Mouse (Mus musculus) macrophage (primary cell): Measurements from ENCODE around the gene Evx2. TPM values are rescaled to one million over a fixed set of nuclear protein-coding genes. Genes with fewer than 3 reads are reported as not detected.

Experiments used
- H3K27ac ChIP-seq: fragments of 350-480 bp; formaldehyde crosslinking; 2 replicates; pipeline ENCODE4 v1.9.0; 2021
- H3K36me3 ChIP-seq: fragments of 350-480 bp; formaldehyde crosslinking; 2 replicates; pipeline ENCODE4 v1.9.0; 2021; ENCODE audit errors: inconsistent target
- H3K4me3 ChIP-seq: fragments of 350-480 bp; formaldehyde crosslinking; 2 replicates; pipeline ENCODE4 v1.9.0; 2021; ENCODE audit errors: inconsistent target
- H3K79me2 ChIP-seq: fragments of 350-480 bp; formaldehyde crosslinking; 2 replicates; pipeline ENCODE4 v1.9.0; 2021; ENCODE audit errors: inconsistent target
- WGBS: methylation state at CpG from one replicate; pipeline ENCODE4 v1.1.7; 2026; ENCODE audit warnings: inconsistent platforms; ENCODE audit not compliant: missing documents; 5-methylcytosine and 5-hydroxymethylcytosine counted together
- polyA plus RNA-seq: library from polyadenylated mRNA; stranded (reverse); fragments of 250-400 nt; gene quantifications from 3 replicates; pipeline ENCODE4 v1.2.4, GENCODE M21; 2018; ENCODE audit warnings: inconsistent platforms

Evx2 gene
- polyA plus RNA-seq, 1 experiment from 2014 or later, result not detected

DNA sequence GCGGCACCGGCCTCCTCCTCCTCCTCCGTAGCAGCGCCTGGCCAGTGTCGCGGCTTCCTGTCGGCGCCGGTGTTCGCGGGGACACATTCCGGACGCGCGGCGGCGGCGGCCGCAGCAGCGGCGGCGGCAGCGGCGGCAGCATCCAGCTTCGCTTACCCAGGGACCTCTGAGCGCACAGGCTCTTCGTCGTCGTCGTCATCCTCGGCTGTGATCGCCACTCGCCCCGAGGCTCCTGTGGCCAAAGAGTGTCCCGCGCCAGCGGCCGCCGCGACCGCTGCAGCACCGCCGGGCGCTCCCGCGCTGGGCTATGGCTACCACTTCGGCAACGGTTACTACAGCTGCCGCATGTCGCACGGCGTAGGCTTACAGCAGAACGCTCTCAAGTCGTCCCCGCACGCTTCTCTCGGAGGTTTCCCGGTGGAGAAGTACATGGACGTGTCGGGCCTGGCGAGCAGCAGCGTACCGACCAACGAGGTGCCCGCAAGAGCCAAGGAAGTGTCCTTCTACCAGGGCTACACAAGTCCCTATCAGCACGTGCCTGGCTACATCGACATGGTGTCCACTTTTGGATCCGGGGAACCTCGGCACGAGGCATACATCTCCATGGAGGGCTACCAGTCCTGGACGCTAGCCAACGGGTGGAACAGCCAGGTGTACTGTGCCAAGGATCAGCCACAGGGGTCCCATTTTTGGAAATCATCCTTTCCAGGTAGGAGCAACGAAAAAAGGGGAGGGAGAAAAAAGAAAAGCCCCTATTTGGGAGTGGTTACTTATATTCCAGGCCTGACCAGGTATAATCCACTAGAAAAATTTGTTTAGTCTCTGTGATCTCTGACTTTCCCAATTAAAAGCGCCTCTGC, 9.2 kb upstream of the Evx2 start:
- Histone ChIP-seq H3K27ac (no peak overlapping the region), H3K4me3 (no peak overlapping the region)
- 2% methylated on average over 59 of the region's 74 CpGs for WGBS

DNA sequence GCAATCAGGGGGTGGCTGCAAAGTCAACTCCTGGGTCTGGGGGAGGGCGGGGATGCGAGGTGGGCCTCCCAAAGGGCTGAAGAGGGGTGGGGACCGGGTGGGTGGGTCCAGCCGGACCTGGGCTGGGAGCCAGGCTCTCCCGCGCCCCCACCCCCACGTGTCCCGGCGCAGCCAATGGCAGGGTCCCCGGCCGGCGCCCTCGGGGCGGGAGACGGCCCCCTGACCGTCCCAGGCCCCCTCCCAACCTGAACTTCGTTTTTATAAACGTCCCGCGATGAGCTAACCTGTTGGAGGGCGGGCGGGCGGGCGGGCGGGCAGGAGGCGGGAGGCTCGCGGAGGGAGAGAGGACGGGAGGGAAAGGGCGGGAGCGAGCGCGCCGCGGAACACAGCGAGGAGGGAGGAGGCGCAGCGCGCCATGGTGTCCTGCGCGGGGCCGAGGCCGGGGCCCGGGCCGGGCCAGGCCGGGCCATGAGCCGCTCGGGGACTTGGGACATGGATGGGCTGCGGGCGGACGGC, 8.5 kb upstream of the Evx2 start, which contains the start of gene Hoxd13:
TSS of gene Hoxd13 (plus strand) at position 469 of the 516 bp plus-strand sequence.
- WGBS, result 2% methylated on average over 22 of the region's 51 CpGs
- H3K36me3 ChIP-seq, result no peaks in the 10 kb centered on the region

More for the DNA sequence above, 9.2 kb upstream of the Evx2 start:
- no peaks in the 10 kb centered on the region for H3K79me2 ChIP-seq
- H3K36me3 ChIP-seq, result no peaks in the 10 kb centered on the region

DNA sequence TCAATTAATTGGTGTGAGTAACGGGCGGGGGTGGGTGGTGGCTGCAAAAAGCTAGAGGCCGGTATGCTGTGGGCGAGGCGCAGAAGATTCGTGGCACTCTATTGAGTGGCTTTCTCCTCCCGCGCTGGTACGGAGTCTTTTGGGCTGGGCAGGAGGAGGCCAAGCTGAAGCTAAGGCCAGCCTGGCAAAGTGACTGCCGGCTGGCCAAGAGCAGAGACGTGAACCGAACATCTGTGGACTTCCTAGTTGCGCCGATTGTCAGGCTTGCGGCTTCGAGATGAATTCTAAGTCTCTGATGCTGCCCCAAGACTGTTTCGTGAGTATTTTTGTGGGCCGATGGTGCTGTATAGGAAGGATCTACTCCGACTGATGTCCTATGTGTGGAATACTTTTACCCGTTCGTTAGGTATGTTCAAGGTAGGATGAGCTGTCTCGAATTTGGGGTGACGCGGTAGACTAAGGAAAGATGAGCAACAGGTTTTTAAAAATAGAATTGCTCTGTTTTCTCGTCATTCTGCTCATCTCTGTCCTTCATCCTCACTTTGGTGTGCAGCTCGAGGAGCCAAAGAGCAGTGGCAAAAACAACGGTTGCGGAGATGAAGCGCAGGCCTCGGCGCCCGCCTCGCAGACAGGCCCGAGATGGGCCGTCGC, 8.0 kb upstream of the Evx2 start:
- Histone ChIP-seq H3K4me3 (no peak overlapping the region), H3K27ac (no peak overlapping the region), H3K36me3 (no peaks in the 10 kb centered on the region), H3K79me2 (no peaks in the 10 kb centered on the region)
- WGBS, result 12% methylated on average over 36 of the region's 36 CpGs

More for the DNA sequence above, 8.5 kb upstream of the Evx2 start, which contains the start of gene Hoxd13:
- Histone ChIP-seq H3K4me3 (no peak within 1 kb of the TSS), H3K27ac (no peak within 1 kb of the TSS), H3K79me2 (no peaks in the 10 kb centered on the region)

DNA sequence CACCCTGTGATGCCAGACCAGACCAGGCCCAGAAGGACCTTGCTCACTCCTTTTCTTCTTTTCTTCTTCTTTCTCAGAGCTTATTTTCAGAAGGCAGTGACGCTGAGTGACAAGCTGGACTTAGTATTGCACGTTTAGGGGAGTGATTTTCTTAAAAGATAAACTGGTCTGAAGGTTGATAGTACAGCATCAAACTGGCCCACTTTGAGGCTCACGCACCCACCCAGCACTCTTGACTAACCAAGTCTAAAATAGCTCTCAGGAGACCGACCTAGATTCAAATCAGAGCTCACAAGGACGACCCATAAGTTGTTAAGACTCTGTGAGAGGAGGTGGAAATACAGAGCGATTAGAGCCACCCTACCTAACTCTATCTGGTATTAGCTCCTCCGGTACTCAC, 7.1 kb upstream of the Evx2 start:
- WGBS, result 5% methylated on average over 7 of the region's 7 CpGs
- H3K79me2 ChIP-seq, result no peaks in the 10 kb centered on the region
- no peaks in the 10 kb centered on the region for H3K36me3 ChIP-seq
- no peak overlapping the region for H3K4me3 ChIP-seq
- H3K27ac ChIP-seq, result no peak overlapping the region

DNA sequence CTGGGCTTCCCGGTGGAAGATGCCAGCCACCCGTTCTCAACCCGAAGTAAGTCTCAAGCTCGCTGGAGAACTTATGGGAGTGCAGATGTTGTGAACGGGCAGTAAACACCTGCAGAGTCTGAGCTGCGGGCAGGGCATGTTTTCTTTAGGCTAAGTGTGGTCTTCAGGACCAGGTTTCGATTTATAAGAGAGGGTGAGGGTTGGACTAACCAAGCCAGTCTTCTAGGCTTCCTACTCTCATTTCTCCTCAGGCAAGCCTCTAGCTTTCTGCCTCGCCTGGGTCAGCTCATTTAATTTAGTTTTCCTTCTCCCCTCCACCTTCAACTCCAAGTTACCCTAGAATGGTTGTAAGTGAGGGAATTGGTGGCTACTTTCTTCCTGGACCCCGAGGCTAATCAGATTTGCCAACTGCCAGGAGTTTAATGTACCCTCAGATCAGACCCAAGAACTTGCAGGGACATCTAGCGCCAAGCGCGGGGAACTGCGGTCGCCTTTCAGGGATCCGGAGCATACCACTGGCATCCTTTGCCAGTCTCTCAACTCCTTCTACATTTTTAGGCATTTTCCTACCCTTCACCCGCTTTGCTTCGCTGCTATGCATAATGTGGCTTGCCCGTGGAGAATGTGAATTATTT, 4.1 kb upstream of the Evx2 start:
- 8% methylated on average over 18 of the region's 18 CpGs for WGBS
- Histone ChIP-seq H3K4me3 (no peak overlapping the region), H3K27ac (no peak overlapping the region), H3K36me3 (no peaks in the 10 kb centered on the region), H3K79me2 (no peaks in the 10 kb centered on the region)

DNA sequence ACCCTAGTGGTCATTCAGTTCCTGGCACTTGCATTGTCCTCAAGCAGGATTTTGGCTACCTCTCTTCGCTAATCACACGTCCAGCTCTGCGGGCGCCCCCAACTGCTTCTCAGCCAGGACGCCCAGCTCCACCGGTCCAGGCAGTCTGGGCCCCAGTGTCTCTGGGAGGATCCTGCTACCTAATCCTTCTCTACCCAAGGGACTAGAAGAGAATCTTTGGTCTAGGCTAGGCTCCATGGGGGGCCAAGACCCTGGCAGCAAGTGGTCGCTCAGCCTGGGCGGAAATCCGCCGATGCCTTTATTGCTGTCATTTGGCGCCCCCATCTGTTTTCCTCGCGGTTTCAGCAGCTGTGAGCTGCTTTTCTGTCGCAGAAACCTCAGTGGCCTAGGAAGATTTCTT, 2.3 kb upstream of the Evx2 start:
- 5% methylated on average over 12 of the region's 14 CpGs for WGBS
- no peak overlapping the region for H3K27ac ChIP-seq
- H3K4me3 ChIP-seq, result no peak overlapping the region
- no peaks in the 10 kb centered on the region for H3K36me3 ChIP-seq
- H3K79me2 ChIP-seq, result no peaks in the 10 kb centered on the region

DNA sequence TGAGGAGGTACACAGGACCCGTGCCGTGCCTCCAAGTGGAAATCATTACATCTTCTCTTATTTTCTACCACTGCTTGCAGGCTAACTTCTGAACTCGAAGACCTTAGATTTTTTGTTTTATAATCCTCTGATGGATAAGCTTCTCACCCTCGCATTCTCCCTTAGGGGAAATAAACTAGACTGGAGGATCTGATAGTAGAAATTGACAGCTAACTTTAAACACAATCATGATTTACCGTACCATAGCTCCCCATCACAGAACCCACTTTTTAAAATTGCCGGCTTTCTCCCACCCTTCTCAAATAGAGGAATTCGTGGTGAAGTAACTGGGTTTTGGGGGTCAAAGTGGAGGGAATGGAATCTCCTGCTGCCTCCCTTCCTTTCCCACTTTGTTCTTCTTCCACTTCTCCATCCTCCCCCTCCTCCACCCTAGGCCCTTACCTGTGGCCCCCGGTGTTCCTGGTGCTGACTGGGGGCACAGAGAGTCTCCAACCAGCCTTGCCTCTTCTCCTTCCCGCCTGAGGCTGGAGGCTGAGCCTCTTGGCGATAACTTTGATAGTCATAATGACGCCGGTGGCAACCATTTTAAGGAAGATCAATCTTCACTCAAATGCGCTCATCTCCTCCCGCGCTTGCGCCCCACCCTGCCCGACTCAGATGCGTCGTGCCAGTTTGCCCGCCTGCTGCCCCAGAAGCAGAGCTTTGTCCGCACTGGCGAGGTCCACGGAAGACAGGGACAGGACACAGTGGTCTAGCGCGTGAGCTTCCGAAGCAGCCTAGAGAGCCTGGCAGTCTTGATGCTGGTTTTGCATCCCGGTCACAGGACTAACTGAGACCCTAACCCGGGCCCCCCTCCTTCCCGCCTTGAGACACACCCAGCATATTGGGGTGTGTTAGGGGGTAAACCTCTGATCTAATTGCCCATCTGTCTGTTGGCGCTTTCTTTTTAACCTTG, 1.3 kb upstream of the Evx2 start:
- Histone ChIP-seq H3K79me2 (no peaks in the 10 kb centered on the region), H3K27ac (no peak overlapping the region), H3K4me3 (no peak overlapping the region), H3K36me3 (no peaks in the 10 kb centered on the region)
- WGBS, result 8% methylated on average over 29 of the region's 30 CpGs

DNA sequence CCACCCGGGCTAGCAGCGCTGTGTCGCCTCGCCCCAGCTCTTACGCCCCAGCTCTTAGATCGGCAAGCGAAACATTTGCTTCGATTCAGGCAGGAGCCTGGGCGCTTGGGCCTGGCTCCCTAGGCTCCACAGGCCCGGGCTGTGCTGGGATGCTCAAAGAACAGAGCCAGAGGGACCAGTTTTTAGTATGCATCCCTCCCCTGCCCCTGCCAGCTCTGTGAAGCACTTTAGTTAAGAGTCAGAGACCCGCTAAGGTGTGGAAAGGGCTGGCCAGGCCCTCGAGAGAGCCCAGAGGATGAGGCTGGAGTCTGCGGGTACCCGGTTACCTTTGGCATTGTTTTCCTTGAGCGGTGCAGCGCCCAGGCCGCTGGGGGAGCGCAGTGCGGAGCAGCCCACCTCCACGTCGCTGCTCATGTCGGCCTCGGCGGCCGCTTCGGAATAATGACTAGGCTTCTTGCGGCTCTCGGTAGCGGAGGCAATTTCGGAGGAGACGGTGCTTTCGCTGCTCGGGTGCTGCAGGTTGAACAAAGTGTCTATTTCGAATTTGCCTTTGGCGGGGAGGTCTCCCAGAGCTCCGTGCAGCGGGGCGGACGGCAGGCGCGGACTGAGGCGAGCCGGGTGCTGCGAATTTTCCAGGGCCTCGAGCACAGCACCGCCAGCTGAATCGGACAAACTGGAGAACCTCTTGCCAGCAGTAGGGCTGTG, 538 bp downstream of the Evx2 start:
- no peak overlapping the region for H3K4me3 ChIP-seq
- WGBS, result 7% methylated on average over 47 of the region's 47 CpGs
- no peak overlapping the region for H3K27ac ChIP-seq
- no peaks in the 10 kb centered on the region for H3K79me2 ChIP-seq
- H3K36me3 ChIP-seq, result no peaks in the 10 kb centered on the region

DNA sequence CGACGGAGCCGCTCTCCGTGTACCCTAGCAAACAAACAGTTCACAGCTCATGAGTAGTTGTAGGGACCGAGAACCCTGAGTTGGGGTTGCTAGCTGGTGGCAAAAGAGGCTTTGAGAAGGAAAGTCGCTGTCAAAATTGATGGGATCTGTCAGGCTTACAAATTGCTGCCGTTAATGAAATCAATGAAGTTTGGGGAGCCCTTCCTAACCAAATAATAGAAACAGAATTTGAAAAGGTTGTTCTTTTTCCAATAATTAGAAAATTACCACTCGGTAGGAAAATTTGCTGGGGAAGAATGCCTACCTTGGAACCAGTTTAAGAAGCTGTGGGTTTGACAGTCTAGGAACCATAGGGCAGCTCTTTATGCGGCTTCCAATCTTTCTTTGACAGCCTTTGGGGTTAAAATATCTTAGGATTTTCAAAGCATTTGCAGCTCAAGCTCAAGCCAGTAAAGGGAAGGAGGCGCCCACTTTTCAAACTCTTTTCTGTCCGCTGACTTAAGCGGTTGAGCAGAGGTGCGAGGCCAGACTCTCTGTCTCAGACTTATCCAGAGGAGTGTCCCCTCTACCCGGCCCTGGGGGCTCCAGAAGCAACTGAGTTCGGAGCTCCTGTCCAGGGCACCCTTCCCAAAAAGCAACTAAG, 1.2 kb downstream of the Evx2 start:
- no peak overlapping the region for H3K4me3 ChIP-seq

DNA sequence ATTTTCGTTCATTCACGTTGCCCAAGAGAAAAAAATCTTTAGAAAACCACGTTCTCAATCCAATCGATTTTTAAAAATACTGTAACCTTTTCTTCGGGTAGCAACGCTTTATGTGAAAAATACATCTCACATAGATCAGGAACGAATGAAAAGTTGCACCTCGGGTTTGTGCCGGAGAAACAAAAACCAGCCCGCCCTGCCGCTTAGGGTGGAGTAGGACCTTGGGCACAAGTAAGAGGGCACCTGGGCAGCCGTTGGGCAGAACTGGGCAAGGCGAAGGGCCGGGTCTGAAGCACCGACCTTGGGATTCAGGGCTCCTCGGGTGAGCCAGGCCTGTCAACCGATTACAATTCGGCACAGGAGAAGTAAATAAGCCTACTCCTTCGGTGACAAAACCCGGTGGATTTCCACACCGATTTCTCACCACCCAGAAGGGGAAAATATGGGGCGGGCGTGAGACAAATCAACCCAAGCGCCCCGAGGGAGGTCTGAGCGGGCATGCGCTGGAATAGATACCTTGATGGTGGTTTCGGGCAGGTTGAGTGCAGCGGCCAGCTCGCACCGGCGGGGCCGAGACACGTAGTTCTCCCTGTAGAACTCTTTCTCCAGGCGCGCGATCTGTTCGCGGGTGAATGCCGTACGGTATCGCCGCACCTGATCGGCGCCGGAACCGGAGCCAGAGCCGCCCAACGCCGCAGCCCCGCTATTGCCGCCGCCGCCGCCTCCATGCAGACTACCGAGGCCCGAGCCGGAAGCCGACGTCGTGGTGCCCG, 1.9 kb downstream of the Evx2 start:
- no peak overlapping the region for H3K27ac ChIP-seq
- 6% methylated on average over 62 of the region's 62 CpGs for WGBS
- no peaks in the 10 kb centered on the region for H3K79me2 ChIP-seq
- H3K4me3 ChIP-seq, result no peak overlapping the region
- H3K36me3 ChIP-seq, result no peaks in the 10 kb centered on the region

More for the DNA sequence above, 1.2 kb downstream of the Evx2 start:
- no peak overlapping the region for H3K27ac ChIP-seq
- 9% methylated on average over 15 of the region's 15 CpGs for WGBS
- H3K36me3 ChIP-seq, result no peaks in the 10 kb centered on the region
- H3K79me2 ChIP-seq, result no peaks in the 10 kb centered on the region

DNA sequence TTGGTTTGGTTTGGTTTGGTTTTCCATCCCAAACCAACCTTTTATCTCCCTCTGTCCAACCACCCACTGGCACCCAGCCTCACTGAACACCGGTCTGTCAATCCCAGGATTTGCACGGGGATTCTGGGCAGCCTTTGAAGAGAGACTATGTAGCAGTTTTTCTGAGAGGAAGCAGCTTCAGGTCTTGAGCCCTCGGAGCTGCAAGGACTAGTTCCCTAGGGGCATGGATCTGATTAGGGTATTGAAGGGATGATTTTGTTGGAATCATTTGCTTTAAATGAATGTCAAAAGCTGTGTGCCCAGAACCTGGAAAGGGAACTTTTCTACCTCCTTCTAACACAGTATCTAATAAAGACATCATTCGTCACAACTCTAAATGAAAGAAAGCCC, 2.7 kb downstream of the Evx2 start:
- Histone ChIP-seq H3K27ac (no peak overlapping the region), H3K79me2 (no peaks in the 10 kb centered on the region), H3K4me3 (no peak overlapping the region), H3K36me3 (no peaks in the 10 kb centered on the region)
- 17% methylated on average over 4 of the region's 4 CpGs for WGBS

DNA sequence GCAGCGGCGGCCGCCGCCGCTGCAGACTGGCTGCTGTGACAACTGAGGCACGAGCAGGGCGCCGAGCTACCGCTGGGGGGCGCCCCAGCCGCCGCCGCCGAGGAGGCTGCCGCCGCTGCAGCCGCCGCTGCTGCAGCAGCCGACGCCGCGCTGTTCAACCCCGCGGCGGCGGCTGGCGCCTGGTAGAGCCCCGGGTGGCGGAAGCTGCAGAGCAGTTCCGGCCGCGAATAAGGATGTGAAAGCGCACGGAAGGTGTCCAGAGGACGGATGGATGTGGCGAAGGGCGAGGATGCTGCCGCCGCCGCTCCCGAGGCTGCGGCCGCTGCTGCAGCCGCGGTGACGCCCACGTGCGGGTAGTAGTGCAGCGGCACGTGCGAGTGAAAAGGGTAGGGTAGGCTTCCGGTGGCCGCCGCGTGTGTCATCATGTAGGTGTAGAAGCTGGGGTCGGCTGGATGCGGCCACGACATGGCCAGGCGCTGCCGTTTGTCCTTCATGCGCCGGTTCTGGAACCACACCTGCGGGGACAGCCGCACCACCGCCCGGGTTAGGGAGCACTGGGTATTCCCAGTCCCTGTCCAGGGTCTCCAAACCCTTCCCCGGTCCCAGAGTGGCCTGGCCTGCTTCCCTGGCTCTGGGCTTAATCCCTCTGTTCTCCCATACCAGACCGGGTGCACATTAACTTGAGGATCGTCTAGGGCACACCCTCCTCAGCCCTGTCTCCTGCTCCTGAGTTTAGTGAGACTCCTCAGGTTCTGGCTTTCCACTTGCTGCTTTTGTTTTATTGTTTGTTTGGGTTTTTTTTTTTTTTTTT, 3.3 kb downstream of the Evx2 start:
- Histone ChIP-seq H3K79me2 (no peaks in the 10 kb centered on the region), H3K4me3 (no peak overlapping the region), H3K36me3 (no peaks in the 10 kb centered on the region), H3K27ac (no peak overlapping the region)
- WGBS, result 2% methylated on average over 64 of the region's 69 CpGs
